8 mouse cellular contexts compared by ENCODE assay signal in the genomic region with DNA sequence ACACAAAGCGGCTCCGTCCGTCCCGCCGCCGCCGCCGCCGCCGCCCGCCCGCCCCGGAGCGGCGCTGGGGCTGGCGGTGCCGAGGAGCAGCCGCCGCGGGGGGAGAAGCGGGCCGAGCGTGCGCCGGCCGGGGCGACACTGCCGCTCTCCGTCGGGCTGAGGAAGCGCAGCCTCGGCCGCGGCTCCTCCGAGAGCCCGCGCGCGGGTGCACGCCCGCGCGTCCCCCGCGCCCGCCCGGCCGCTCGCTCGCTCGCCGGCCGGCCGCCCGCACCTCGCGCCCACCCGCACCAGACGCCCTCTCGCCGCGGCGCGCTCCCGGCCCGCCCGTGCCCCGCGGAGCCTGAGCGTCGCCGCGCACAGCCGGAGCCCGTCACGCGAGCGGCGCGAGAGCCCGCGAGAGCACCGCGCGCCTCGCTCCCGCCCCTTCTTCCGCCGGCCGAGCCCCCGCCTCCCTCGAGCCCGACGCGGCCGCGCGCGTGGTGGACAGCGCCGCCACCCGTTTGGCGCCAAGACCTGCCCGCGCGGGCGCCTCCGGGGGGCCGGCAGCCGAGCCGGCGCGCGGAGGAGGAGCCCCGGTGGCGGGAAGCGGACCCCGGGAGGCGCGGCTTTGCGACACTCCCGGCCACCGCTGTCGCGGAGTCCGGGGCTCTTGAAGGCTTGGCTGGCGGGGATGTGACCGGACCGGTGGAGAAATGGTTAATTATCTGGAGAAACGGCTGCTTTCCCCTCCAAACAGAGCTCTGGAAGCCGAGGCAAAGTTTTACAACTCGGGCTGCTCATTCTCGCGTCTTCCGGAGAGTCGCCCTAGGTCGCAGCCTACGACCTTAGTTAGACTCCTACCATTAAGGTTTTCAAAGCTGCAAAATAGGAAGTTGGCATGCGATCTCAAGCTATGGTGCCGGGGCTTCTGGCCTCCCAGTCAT. TPM values are rescaled to one million over a fixed set of nuclear protein-coding genes. Genes with fewer than 3 reads are reported as not detected.
DNase-seq lines count a peak whose midpoint lies in the region; ATAC-seq and TF ChIP-seq lines count a peak whose summit lies in the region.

A gene (minus strand): TSS at position 438 of the 923 bp plus-strand sequence.

- no peak; the same call in none of the 2 replicates for TF ChIP-seq RAD21 in CH12.LX (IDR thresholded peaks at IDR 0.05; ENCODE audit: low read depth, low read length)

- H3K27me3 ChIP-seq in CH12.LX (replicated peaks): no peaks in the 10 kb centered on the region
- H3K27me3 ChIP-seq in forebrain, embryonic 12.5 days: no peaks in the 10 kb centered on the region
- no peaks in the 10 kb centered on the region for H3K27me3 ChIP-seq in heart, postnatal 0 days (ENCODE audit: control insufficient read depth, insufficient read depth, low read length)
- H3K27me3 ChIP-seq in liver, embryonic 16.5 days (ENCODE audit: control insufficient read depth, insufficient read depth, low read depth, low read length): no peaks in the 10 kb centered on the region
- no peaks in the 10 kb centered on the region for H3K27me3 ChIP-seq in neural tube, embryonic 13.5 days
- H3K27me3 ChIP-seq in testis, adult 2 months (ENCODE audit: control insufficient read depth, insufficient read depth, low read length): no peaks in the 10 kb centered on the region

- peak in 1 of 2 experiments; percentile 67; a peak in 2 of 4 replicates for TF ChIP-seq CTCF in CH12.LX (conservative IDR thresholded peaks at IDR 0.05 in 1 of 2, IDR thresholded peaks at IDR 0.05 in 1 of 2; ENCODE audit: low read depth in 2 of 2, low read length in 2 of 2)
- TF ChIP-seq CTCF in heart, postnatal 0 days (IDR thresholded peaks at IDR 0.05; ENCODE audit: low read depth): peak; percentile 28
- TF ChIP-seq CTCF in testis, adult 2 months (IDR thresholded peaks at IDR 0.05; ENCODE audit: control insufficient read depth, insufficient read depth, insufficient replicate concordance, low read depth, low read length): no peak

- H3K4me3 ChIP-seq in CH12.LX (replicated peaks in 1 of 3; ENCODE audit: low read depth in 2 of 3, low read length in 2 of 3, poor library complexity in 1 of 3): peak within 1 kb of the TSS; percentile 80 to 92 (median 89)
- H3K4me3 ChIP-seq in forebrain, embryonic 12.5 days (replicated peaks): peak within 1 kb of the TSS; percentile 97
- H3K4me3 ChIP-seq in heart, postnatal 0 days (ENCODE audit: low read depth, low read length): peak within 1 kb of the TSS; percentile 98
- H3K4me3 ChIP-seq in liver, embryonic 16.5 days (ENCODE audit: low read depth, low read length): peak within 1 kb of the TSS; percentile 95
- peak within 1 kb of the TSS; percentile 98 for H3K4me3 ChIP-seq in neural tube, embryonic 13.5 days
- peak within 1 kb of the TSS; percentile 99 for H3K4me3 ChIP-seq in testis, adult 2 months (ENCODE audit: control insufficient read depth, low read depth, low read length)

- no peak for TF ChIP-seq EP300 in CH12.LX (IDR thresholded peaks at IDR 0.05; ENCODE audit: low read length)
- TF ChIP-seq EP300 in heart, postnatal 0 days (IDR thresholded peaks at IDR 0.05; ENCODE audit: low read depth): no peak

- peaks cover 42% of the 10 kb centered on the region for H3K79me2 ChIP-seq in CH12.LX (replicated peaks; ENCODE audit: control insufficient read depth, extremely low read depth, insufficient read depth, poor library complexity, severe bottlenecking)

- H3K4me2 ChIP-seq in CH12.LX (ENCODE audit: insufficient read depth, low read depth, poor library complexity, severe bottlenecking): peak within 1 kb of the TSS; percentile 39
- H3K4me2 ChIP-seq in forebrain, embryonic 12.5 days: peak within 1 kb of the TSS; percentile 74
- H3K4me2 ChIP-seq in heart, postnatal 0 days (ENCODE audit: low read depth, low read length): peak within 1 kb of the TSS; percentile 73
- peak within 1 kb of the TSS; percentile 72 for H3K4me2 ChIP-seq in liver, embryonic 16.5 days (ENCODE audit: low read depth, low read length)
- H3K4me2 ChIP-seq in neural tube, embryonic 13.5 days: peak within 1 kb of the TSS; percentile 61

- peak; percentile 77 for DNase-seq in CH12.LX (ENCODE audit: extremely low read depth)
- peak; percentile 72 for DNase-seq in c-Kit-positive CD71-positive TER-119-negative erythroid progenitor cells, embryonic 14.5 days (ENCODE audit: low read depth)
- DNase-seq in heart, postnatal 0 days (ENCODE audit: low spot score): peak; percentile 92
- DNase-seq in kidney, postnatal 4 days: peak; percentile 89 to 95

- peak; percentile 92 for ATAC-seq in forebrain, embryonic 12.5 days (ENCODE audit: low FRiP score)
- ATAC-seq in heart, postnatal 0 days (ENCODE audit: insufficient read depth, low read depth): peak; percentile 89
- peak; percentile 86 for ATAC-seq in liver, embryonic 16.5 days (ENCODE audit: low read depth)
- ATAC-seq in neural tube, embryonic 13.5 days (ENCODE audit: low read depth): peak; percentile 94

- peak; percentile 89 for TF ChIP-seq POLR2A in CH12.LX (IDR thresholded peaks at IDR 0.05; ENCODE audit: low read depth, low read length)
- TF ChIP-seq POLR2A in testis, adult 2 months (IDR thresholded peaks at IDR 0.05; ENCODE audit: control insufficient read depth, low read depth, low read length): peak; percentile 64

- peaks cover 2 to 27% of the 10 kb centered on the region in 2 experiments for H3K4me1 ChIP-seq in CH12.LX (ENCODE audit: control insufficient read depth in 1 of 2, insufficient read depth in 2 of 2)
- peaks cover 20% of the 10 kb centered on the region for H3K4me1 ChIP-seq in forebrain, embryonic 12.5 days
- peaks cover 7% of the 10 kb centered on the region for H3K4me1 ChIP-seq in heart, postnatal 0 days (ENCODE audit: control insufficient read depth, insufficient read depth)
- peaks cover 26% of the 10 kb centered on the region for H3K4me1 ChIP-seq in liver, embryonic 16.5 days (ENCODE audit: control insufficient read depth, low read depth, low read length)
- H3K4me1 ChIP-seq in neural tube, embryonic 13.5 days (replicated peaks): peaks cover 32% of the 10 kb centered on the region
- H3K4me1 ChIP-seq in testis, adult 2 months (ENCODE audit: control insufficient read depth, insufficient read depth, low read length): peaks cover 2% of the 10 kb centered on the region

- in situ Hi-C loops in CH12.LX (cut with MboI; ENCODE audit: low pct_ligation_motif_present, low pct_unique_long_range_greater_than_20kb, low sequenced_read_pairs): loop anchor here (10.0 kb wide), 1 partner anchor 303 kb away; a partner anchor contains a TSS

- WGBS in forebrain, embryonic 12.5 days: under 1% methylated on average over 113 of the region's 140 CpGs
- under 1% methylated on average over 90 of the region's 140 CpGs for WGBS in heart, postnatal 0 days
- under 1% methylated on average over 93 of the region's 140 CpGs for whole genome bisulfite sequencing in liver, embryonic 16.5 days (ENCODE audit: insufficient replicate concordance)
- under 1% methylated on average over 76 of the region's 140 CpGs for WGBS in neural tube, embryonic 13.5 days

- dilution Hi-C loops in CH12.LX (cut with MboI; ENCODE audit: extremely low pct_ligation_motif_present, extremely low pct_unique_long_range_greater_than_20kb, low sequenced_read_pairs): no loop called here

- H3K27ac ChIP-seq in CH12.LX (ENCODE audit: insufficient read depth, low read depth): peak within 1 kb of the TSS; percentile 88
- peak within 1 kb of the TSS; percentile 98 for H3K27ac ChIP-seq in forebrain, embryonic 12.5 days
- H3K27ac ChIP-seq in heart, postnatal 0 days (ENCODE audit: low read depth): peak within 1 kb of the TSS; percentile 98
- H3K27ac ChIP-seq in liver, embryonic 16.5 days (ENCODE audit: low read length): peak within 1 kb of the TSS; percentile 91
- H3K27ac ChIP-seq in neural tube, embryonic 13.5 days (replicated peaks): peak within 1 kb of the TSS; percentile 96
- peak within 1 kb of the TSS; percentile 93 for H3K27ac ChIP-seq in testis, adult 2 months (ENCODE audit: control insufficient read depth, insufficient read depth, low read depth, low read length)

- peak within 1 kb of the TSS; percentile 98 for H3K9ac ChIP-seq in CH12.LX (ENCODE audit: insufficient read depth, low read depth)
- H3K9ac ChIP-seq in forebrain, embryonic 12.5 days: peak within 1 kb of the TSS; percentile 97
- peak within 1 kb of the TSS; percentile 94 for H3K9ac ChIP-seq in heart, postnatal 0 days (replicated peaks; ENCODE audit: low read depth, low read length)
- peak within 1 kb of the TSS; percentile 98 for H3K9ac ChIP-seq in liver, embryonic 16.5 days (ENCODE audit: low read depth, low read length)
- H3K9ac ChIP-seq in neural tube, embryonic 13.5 days: peak within 1 kb of the TSS; percentile 96

- H3K9me3 ChIP-seq in CH12.LX (replicated peaks; ENCODE audit: low read length): no peaks in the 10 kb centered on the region
- H3K9me3 ChIP-seq in forebrain, embryonic 12.5 days: no peaks in the 10 kb centered on the region
- H3K9me3 ChIP-seq in heart, postnatal 0 days (replicated peaks; ENCODE audit: control insufficient read depth, low read length): no peaks in the 10 kb centered on the region
- no peaks in the 10 kb centered on the region for H3K9me3 ChIP-seq in liver, embryonic 16.5 days (replicated peaks; ENCODE audit: control insufficient read depth, low read length)
- H3K9me3 ChIP-seq in neural tube, embryonic 13.5 days: no peaks in the 10 kb centered on the region

- H3K36me3 ChIP-seq in CH12.LX (replicated peaks in 1 of 2; ENCODE audit: control insufficient read depth in 1 of 2, insufficient read depth in 1 of 2, low read length in 1 of 2): peaks cover 3 to 21% of the 10 kb centered on the region in 2 experiments
- peaks cover 11% of the 10 kb centered on the region; the same call in 1 of the 2 replicates for H3K36me3 ChIP-seq in forebrain, embryonic 12.5 days (replicated peaks)
- peaks cover 7% of the 10 kb centered on the region; the same call in 1 of the 2 replicates for H3K36me3 ChIP-seq in heart, postnatal 0 days (replicated peaks; ENCODE audit: control insufficient read depth, insufficient read depth, low read length)
- H3K36me3 ChIP-seq in liver, embryonic 16.5 days (ENCODE audit: control insufficient read depth, insufficient read depth): 0 out of 2 replicates have a peak, but pooled peaks cover 7% of the 10 kb centered on the region
- H3K36me3 ChIP-seq in neural tube, embryonic 13.5 days: no peaks in the 10 kb centered on the region
- no peaks in the 10 kb centered on the region for H3K36me3 ChIP-seq in testis, adult 2 months (ENCODE audit: control insufficient read depth, insufficient read depth, low read length)

RNA-seq across cellular contexts. Expression of the gene that starts here (rescaled TPM):
- 126 and 129 TPM in 2 replicates for total RNA-seq in CH12.LX (2012; rRNA removed)
- total RNA-seq in CH12.LX (2014; rRNA removed): 178 and 198 TPM in 2 replicates
- 116 and 140 TPM in 2 replicates for polyA plus RNA-seq in CH12.LX (2012; ENCODE audit: insufficient read length, low read depth)
- 130 and 136 TPM in 2 replicates for polyA plus RNA-seq in forebrain, embryonic 12.5 days (2016; fragmentation: Nextera tagmentation; extraction: Ambion mirVana)
- 57.9 and 91.3 TPM in 2 replicates for total RNA-seq in heart, postnatal 0 days (2014; rRNA removed; ENCODE audit: low replicate concordance)
- polyA plus RNA-seq in heart, postnatal 0 days (2015; fragmentation: Nextera tagmentation; extraction: Ambion mirVana): 13.2 and 15.4 TPM in 2 replicates
- polyA plus RNA-seq in liver, embryonic 16.5 days (2015; fragmentation: Nextera tagmentation; extraction: Ambion mirVana): 15.7 and 17.3 TPM in 2 replicates
- polyA plus RNA-seq in neural tube, embryonic 13.5 days (2015; fragmentation: Nextera tagmentation; extraction: Ambion mirVana): 46.3 and 53.9 TPM in 2 replicates
- polyA plus RNA-seq in testis, adult 2 months (2012; rRNA removed): 12.9 and 14.9 TPM in 2 replicates

Comparison
In these comparisons a context has a peak if more than half of its experiments do, and no peak if none do; other contexts are left out.
1. Peak in every context shown above with its lines: DNase-seq, ATAC-seq, H3K4me3 ChIP-seq and H3K27ac ChIP-seq.